Mouse (Mus musculus) ovary, postnatal 10 days (tissue): ENCODE data around the gene Cep55.

ENCODE experiments used
- DNase-seq: peaks from one replicate; pipeline ENCODE4 v3.0.0; 2022; ENCODE audit warnings: low spot score

The Cep55 gene

DNA sequence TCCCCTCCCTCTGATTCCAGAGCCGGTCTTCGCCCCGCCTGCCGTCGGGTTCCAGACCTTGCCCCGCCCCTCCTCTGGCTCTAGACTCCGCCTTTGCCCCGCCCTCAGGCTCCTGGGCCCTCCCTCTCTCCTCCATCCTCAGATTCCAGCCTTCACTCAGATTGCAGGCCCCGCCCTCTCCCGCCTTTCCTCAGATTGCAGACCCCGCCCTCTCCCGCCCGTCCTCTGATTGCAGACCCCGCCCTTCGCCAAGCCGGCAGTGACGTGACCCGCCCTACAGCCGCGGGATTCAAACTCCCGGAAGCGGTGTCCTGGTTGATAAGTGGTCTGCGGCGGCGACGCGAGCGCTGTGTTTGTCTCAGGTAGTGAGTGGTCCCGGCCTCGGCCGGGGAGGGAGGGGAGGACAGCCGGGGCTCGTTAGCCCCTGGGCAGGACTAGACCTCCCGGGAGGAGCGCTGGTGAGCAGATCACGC lies at the start of gene Cep55:
TSS of gene Cep55 (plus strand) at position 292 of the 473 bp plus-strand sequence.
- peak; percentile 81 for DNase-seq

DNA sequence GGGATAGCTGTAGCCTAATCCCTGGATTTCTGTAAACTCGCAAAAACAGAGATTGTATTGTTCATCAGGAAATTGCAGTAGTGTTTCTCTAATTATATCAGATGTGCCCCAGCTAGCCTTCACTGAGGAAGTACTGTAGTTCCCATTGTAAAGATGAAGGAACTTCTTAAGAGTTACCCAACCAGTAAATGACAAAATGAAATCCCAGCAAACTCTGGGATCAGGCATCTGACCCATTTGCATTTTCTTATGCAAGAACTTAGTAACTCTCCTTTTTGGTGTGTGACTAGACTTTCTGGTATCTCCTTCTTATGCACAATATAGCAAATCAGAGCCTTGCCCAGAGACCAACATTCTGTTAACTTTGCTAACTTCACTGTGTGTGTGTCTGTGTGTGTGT lies 43.4 kb upstream of the Cep55 start:
- no peak for DNase-seq

GRCm38 (mm10) chr19:38014443-38014842 lies 40.4 kb upstream of the Cep55 start:
- no peak for DNase-seq

DNA sequence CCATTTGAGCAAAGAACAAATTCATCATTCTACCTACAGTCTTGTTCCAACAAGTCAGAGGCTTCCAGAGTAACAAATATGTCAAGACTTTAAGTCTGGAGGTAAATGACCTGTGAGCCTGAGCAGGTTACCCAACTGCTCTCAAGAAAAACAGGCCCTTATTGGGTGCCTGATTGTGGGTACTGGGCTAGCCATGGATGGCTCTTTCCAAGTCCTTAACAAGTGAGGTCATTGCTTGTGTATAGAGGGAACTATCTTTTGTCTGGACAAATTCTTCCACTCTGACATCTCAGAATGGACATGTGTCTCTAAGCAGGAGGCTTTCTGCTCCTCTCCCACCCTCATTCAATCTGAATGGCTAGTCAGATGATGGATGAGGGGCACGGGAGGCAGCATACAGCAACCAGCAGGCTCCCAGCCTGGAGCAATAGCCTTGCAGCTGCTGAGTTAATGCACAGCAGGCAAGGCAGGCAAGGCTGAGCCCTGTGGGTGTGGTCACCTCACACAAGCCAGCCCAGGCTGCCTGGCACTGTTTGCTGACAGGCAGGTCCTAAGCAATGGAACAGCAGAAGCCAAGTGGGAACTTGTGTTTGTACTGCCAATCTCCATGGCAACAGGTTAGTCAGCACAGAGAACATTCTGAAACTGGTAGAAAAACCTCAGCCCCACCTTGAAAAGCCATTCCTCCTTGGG lies 39.5 kb upstream of the Cep55 start:
- DNase-seq, result no peak

DNA sequence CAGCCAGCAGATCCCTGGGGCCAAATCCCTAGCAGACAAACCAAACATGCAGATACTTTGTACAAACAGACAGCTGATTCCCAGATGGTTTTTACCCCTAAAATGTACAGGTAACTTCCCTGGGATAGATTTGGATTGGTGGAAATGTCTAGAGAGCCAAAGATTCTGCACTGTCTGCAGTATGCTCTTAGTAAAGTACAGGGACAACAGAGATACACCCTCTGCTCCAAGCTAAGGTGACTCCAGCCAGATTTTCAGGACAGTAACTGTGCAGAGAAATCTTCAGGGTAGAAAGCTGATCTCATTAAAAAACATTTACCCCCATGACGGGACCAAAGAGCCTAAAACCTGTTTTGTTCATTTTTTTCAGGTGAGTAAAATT lies 38.9 kb upstream of the Cep55 start:
- no peak for DNase-seq

DNA sequence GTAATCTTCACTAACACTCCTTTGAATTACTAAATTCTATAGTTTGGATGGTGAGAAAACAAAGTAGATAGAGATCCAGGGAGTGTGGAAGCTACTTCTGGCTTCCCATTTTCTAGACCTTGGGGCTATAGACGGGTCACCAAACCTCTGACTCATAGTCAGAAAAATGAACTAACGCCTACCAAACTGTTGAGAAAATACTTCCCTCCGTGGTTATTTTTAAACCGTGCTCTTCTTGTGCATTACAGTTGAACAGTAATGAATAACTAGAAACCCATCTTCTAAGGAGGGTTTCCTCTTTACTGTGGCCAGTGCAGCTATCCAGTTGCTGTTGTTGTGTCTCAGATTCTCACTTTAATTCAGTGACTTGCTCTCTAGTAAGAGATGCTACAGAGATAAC lies 32.1 kb upstream of the Cep55 start:
- no peak for DNase-seq

DNA sequence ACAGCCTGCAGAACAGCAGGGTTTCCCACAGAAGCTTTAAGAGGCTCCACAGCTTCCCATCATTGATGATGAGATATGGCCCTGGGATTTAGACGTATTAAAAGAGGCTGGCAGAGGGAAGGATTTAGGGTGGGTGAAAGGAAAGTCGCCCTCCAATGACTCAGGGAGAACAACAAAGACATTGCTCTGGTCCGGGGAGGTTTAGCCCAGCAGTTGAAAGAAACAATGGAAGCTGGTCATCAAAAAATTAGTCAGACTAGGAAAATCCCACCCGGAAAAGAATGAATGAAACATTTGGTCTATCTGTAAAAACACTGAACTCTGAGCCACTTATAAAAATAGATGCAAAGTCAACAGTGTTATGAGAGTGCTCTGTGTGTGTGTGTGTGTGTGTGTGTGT lies 31.2 kb upstream of the Cep55 start:
- no peak for DNase-seq

- no peak for DNase-seq
Observed at GRCm38 (mm10) chr19:38025254-38026041, 29.4 kb upstream of the Cep55 start.

DNA sequence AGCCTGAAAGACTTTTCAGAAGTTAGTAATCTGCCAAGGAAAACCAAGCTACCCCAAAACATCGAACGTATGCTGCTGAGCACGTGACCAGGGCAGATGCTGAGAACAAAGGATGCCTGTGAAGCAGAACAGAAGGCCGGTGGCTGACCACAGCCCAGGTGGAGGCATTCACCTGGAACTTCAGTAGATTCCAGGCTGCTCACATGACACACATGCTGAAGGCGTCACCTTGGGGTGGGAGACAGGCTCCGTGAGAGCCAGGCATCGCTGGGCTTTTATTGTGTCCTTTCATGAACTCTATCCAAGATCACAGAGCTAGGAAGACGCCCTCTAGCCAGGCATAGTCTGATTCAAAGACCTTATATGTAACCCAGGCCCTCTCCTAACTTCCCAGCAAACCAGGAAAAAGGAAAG lies 28.6 kb upstream of the Cep55 start:
- DNase-seq, result no peak

DNA sequence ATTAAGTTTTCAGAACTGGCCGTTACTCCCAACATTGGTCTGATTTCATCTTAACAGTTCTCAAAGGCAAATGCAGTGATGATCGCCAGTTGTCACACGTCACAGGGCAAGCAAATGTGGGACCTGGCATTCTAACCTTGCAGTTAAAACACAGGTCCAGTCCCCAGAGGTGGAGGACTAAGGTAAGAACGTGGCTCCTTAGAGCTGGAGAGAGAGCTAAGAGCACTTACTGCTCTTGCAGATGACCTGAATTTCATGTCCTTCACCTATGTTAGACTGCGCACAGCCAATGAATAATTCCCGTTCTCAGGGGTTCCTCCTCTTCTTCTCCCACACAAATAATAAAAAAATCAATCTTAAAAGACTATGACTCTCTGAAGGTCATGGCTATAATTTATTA lies 27.4 kb upstream of the Cep55 start:
- no peak for DNase-seq

DNA sequence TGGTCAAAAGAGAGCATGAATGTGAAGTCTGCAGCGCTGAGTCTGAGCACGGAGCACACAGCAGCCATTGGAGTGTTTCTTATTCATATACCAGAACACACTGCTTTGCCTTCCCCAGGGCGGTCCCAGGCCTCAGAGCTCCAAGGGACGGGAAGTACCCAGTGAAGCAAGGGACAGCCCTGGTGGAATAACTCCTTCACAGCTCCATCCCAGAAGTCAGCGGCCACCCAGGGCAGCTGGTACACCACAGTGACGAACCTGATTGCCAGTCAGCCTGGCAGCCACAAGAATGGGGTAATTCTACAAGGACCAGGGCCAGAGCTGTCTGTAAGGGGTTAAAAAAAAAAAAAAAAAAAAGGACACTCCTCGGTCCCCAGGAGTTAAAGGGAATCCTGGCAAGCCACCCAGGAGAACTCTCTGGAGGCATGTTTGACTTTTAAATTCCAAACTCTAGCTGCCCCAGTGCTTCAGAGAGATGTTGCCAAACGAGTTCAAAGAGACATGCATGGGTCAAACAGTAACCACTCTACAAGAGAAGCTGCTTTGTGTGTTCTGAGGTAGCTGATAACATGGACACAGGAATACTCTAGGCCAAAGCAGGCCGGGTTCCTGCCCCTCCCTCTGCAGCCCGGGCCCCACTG lies 26.8 kb upstream of the Cep55 start:
- DNase-seq, result no peak

- DNase-seq, result no peak
Observed at GRCm38 (mm10) chr19:38029292-38029691, 25.5 kb upstream of the Cep55 start.

DNA sequence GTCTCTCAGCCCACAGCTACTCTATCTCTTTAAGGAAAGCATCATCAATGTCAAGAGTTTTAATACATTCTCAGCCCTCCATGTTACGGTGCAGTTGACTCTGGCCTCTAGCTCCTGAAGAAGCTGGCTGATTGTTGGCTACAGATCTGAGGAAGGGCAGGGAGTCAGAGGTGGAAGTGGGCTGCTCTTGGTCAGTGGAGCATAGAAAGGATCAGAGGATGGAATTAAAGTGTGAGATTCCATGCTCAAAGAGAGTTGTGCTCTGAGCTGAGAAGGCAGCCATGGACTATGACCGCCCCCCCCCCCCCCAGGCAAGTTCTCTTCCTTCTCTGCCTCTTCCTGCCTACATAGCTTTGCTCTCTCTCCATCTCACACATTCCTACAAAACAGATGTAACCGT lies 24.9 kb upstream of the Cep55 start:
- no peak for DNase-seq

- DNase-seq, result no peak
Observed at GRCm38 (mm10) chr19:38030673-38031137, 24.1 kb upstream of the Cep55 start.

- no peak for DNase-seq
Observed at GRCm38 (mm10) chr19:38031144-38031543, 23.7 kb upstream of the Cep55 start.

DNA sequence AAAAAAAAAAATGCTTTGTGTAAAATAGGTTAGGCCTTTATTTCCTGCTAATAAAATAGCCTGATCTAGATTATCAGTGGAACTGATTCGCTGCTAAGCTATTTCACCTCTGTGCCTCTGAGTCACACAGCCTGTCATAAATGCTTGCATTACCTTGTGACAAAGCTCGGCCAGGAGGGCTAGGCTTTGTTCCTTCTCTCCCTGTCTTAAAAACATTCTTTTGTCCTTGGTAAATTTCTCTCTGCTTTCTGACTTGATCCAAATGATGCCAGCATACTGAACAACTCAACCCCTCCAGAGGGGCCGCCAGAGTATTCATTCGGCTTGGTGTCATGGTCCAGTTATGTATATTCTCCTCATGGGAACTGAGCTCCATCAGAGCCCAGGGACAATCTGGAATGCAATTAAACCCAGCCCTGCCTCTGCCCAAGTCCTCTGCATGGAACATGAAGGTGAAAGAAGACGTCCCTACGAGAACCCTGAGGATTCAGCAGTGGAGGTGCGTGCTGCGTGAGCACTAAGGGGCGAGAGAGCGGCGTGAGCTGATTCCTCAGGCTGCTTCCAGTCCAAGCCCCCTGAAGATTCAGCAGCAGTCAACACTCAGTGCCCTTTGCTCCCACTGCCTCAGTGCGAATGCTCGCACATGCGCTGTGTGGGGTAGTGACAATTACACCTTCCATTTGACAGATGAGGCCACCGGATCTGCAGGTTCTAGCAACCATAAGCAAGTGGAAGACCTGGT lies 21.6 kb upstream of the Cep55 start:
- no peak for DNase-seq

DNA sequence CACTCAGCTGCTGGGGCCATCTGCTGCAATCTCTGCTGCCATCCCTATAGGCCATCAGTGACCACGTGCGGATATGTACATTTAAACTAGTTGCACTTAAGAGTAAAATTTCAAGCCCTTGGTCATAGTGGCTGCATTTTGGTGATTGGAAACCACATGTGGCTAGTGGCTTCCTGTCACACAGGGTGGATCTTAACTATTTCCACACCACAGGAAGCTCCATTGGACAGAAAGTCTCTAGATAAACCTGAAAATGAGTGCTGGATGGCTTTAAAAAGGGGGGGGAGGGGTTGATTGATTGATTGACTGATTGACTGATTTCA lies 21.1 kb upstream of the Cep55 start:
- DNase-seq, result no peak

DNA sequence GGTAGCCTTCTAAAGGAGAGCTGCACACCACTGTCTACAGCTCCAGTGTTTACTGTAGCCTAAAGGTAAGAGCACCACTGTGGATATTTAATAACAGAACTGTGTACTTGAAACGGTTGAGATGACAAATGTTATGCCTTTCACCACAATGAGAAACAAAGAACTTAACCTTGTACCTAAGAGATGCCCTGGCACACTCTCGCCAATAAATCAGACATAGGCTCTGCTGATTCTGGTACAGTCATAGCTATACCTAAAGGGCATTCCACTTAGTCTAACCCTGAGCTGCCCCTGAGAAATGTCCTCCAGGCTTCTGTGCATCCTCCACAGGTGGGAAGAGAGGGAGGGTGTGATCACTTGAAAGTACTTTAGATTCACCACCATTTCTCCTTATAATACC lies 20.1 kb upstream of the Cep55 start:
- no peak for DNase-seq

- no peak for DNase-seq
Observed at GRCm38 (mm10) chr19:38035766-38036165, 19.0 kb upstream of the Cep55 start.

DNA sequence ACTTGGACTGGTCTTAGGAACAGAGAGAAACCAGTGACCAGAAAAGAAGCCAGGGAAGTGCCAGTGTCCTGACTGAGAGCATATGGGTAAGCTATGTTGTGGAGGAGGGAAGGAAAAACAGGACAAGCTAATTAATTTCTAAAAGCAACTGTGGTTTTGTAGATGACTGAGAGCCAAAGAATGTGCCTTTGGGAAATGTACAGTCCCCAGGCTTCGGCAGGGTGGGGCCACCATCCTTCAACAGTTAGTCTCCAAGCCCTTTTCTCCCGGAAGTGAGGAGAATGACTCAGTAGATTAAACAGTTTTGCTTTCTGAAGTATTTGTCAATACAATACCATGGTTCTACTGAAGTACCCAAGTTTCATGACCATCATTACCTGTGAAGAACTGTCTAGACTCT lies 16.5 kb upstream of the Cep55 start:
- DNase-seq, result no peak

DNA sequence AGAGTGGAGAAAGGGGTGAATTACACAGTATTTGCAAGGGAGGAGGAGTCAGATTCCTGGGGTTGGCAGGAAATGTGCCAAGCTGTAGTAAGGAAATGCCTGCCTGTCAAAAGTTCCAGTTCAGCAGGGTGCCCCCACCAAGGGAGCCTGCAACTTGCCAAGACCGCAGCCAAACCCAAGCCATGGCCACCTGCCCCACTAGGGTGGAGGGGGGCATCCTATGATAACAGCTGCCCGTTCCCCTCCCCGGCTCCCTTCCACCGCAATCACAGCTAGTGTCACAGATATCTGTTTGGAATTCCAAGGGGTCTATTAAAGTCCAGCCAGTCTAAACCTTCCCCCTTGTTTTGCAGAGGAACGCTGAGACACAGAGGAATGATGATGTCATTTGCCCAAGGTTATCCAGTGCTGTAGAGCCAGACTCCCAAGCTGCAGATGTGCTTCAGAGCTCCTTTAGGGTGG lies 12.5 kb upstream of the Cep55 start:
- no peak for DNase-seq

DNA sequence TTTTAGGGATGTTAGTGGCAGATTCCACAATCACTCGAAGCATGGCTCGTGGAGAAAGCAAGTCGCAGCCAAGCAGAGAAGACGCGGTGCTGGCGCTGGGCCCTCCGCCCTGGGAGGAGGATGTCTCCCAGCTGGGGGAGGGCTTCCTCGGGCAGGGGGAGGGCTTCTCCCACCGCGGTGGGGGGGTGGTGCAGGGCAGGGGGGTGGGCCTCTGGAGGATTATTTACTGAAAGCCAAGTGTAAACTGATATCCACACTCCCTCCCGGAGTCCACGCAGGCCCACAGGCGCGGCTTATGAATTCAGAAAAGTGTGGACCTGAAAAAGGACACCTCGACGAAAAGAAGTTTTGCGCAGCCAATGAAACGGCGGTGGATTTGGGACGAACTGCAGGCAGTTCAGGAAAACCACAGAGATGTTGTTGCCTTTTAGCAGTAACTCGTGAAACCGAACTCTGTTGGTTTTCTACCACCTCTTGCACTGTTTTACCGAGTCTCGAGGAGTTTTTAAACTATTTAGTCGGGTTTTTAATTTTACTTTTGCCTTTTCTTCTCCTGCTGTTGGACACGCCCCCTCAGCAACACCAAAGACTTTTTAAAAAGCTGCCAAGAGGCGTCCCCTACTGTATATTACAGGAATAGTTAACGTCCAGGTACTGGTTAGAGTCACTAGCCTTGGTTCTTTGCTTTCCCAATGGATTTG lies 11.4 kb upstream of the Cep55 start, which contains the start of gene Myof:
TSS of gene Myof (minus strand) at position 297 of the 701 bp plus-strand sequence.
- no peak for DNase-seq
